24 mouse cellular contexts compared by ENCODE assay signal in genomic region chr10:7630951-7631720, GRCm38 (mm10). TPM values are rescaled to one million over a fixed set of nuclear protein-coding genes. Genes with fewer than 3 reads are reported as not detected.
A peak's percentile ranks its signal among the peaks of the same experiment; 100 is the strongest.
DNase-seq lines count a peak whose midpoint lies in the region; ATAC-seq and TF ChIP-seq lines count a peak whose summit lies in the region.
"Had no signal": no experiment of that assay in that cellular context is flagged by ENCODE, and none has a peak within 500 bp of the region (broad histone marks: within the 10 kb centered on the region; RNA-seq: fewer than 3 reads in every experiment).

No protein-coding gene starts in this region.

- H3K4me2 ChIP-seq in heart, embryonic 14.5 days (ENCODE audit: low read length), result peak overlapping the region; percentile 16; the same call in 1 of the 2 replicates
- no peak overlapping the region for H3K4me2 ChIP-seq in heart, embryonic 11.5 days
- H3K4me2 ChIP-seq: embryonic facial prominence, embryonic 13.5 days; forebrain, embryonic 12.5 days; kidney, embryonic 15.5 days; midbrain, embryonic 15.5 days had no signal

- H3K27ac ChIP-seq in heart, embryonic 14.5 days (replicated peaks in 1 of 2; ENCODE audit: control insufficient read depth in 1 of 2, insufficient read depth in 1 of 2, low read depth in 2 of 2, low read length in 2 of 2), result peak overlapping the region in 1 of 2 experiments; percentile 41; a peak in 1 of 4 replicates
- no peak overlapping the region for H3K27ac ChIP-seq in heart, embryonic 11.5 days (ENCODE audit: low read depth, low read length)
- peak overlapping the region; percentile 75 for H3K27ac ChIP-seq in testis, adult 2 months (ENCODE audit: control insufficient read depth, insufficient read depth, low read depth, low read length)
- H3K27ac ChIP-seq in MEL (ENCODE audit: control insufficient read depth, low read depth, low read length), result no peak overlapping the region
- H3K27ac ChIP-seq: embryonic facial prominence, embryonic 13.5 days; forebrain, embryonic 12.5 days; hindbrain, embryonic 10.5 days; kidney, embryonic 15.5 days; midbrain, embryonic 15.5 days had no signal

- peaks cover 21% of the 10 kb centered on the region for H3K36me3 ChIP-seq in heart, embryonic 14.5 days (ENCODE audit: control insufficient read depth, insufficient read depth, low read length)
- no peaks in the 10 kb centered on the region for H3K36me3 ChIP-seq in heart, embryonic 11.5 days (ENCODE audit: control insufficient read depth, insufficient read depth, low read length)
- peaks cover 2% of the 10 kb centered on the region for H3K36me3 ChIP-seq in testis, adult 2 months (ENCODE audit: control insufficient read depth, insufficient read depth, low read length)
- H3K36me3 ChIP-seq in MEL (ENCODE audit: control insufficient read depth in 1 of 2, insufficient read depth in 2 of 2, low read length in 2 of 2), result peaks cover 0 to 10% of the 10 kb centered on the region in 2 experiments; a peak in 3 of 4 replicates

- no peaks in the 10 kb centered on the region for H3K9me3 ChIP-seq in heart, embryonic 14.5 days (ENCODE audit: control insufficient read depth, low read length)
- H3K9me3 ChIP-seq in heart, embryonic 11.5 days (replicated peaks; ENCODE audit: control insufficient read depth, low read length), result no peaks in the 10 kb centered on the region
- no peaks in the 10 kb centered on the region for H3K9me3 ChIP-seq in MEL (replicated peaks; ENCODE audit: insufficient read depth, low read length)
- H3K9me3 ChIP-seq: embryonic facial prominence, embryonic 13.5 days; forebrain, embryonic 12.5 days; hindbrain, embryonic 10.5 days; kidney, embryonic 15.5 days; midbrain, embryonic 15.5 days had no signal

- H3K9ac ChIP-seq in heart, embryonic 14.5 days (ENCODE audit: low read length), result no peak overlapping the region
- H3K9ac ChIP-seq in heart, embryonic 11.5 days (ENCODE audit: low read depth, low read length), result no peak overlapping the region
- H3K9ac ChIP-seq in MEL (ENCODE audit: control insufficient read depth, low read depth, low read length, poor library complexity, severe bottlenecking), result no peak overlapping the region
- H3K9ac ChIP-seq: embryonic facial prominence, embryonic 13.5 days; forebrain, embryonic 12.5 days; kidney, embryonic 15.5 days; midbrain, embryonic 15.5 days had no signal

- no peak overlapping the region for H3K4me3 ChIP-seq in heart, embryonic 14.5 days (ENCODE audit: control insufficient read depth in 1 of 2, insufficient read depth in 1 of 2, low read depth in 1 of 2, low read length in 2 of 2)
- H3K4me3 ChIP-seq in heart, embryonic 11.5 days (ENCODE audit: low read depth, low read length), result no peak overlapping the region
- peak overlapping the region; percentile 49 for H3K4me3 ChIP-seq in testis, adult 2 months (ENCODE audit: control insufficient read depth, low read depth, low read length)
- H3K4me3 ChIP-seq in MEL (ENCODE audit: control insufficient read depth in 1 of 2, insufficient read depth in 1 of 2, low read depth in 2 of 2, low read length in 2 of 2), result no peak overlapping the region
- H3K4me3 ChIP-seq: embryonic facial prominence, embryonic 13.5 days; erythroblast, embryonic 14.5 days; forebrain, embryonic 12.5 days; gastrocnemius, adult 2 months; hindbrain, embryonic 10.5 days; kidney, embryonic 15.5 days; midbrain, embryonic 15.5 days; myocyte had no signal

- no peak; the same call in 1 of the 2 replicates for TF ChIP-seq POLR2A in testis, adult 2 months (IDR thresholded peaks at IDR 0.05; ENCODE audit: control insufficient read depth, low read depth, low read length)
- TF ChIP-seq POLR2A in MEL (IDR thresholded peaks at IDR 0.05; ENCODE audit: control insufficient read depth in 1 of 2, insufficient read depth in 1 of 2, low read depth in 1 of 2, low read length in 2 of 2, poor library complexity in 1 of 2), result no peak

- no peak for ATAC-seq in heart, embryonic 14.5 days (ENCODE audit: insufficient number of reproducible peaks, insufficient read depth, low FRiP score, low read depth)
- no peak for ATAC-seq in heart, embryonic 11.5 days (replicated peaks; ENCODE audit: insufficient number of reproducible peaks, low FRiP score, low TSS enrichment)
- ATAC-seq: midbrain, embryonic 15.5 days; Patski had no signal

- no peak for TF ChIP-seq EP300 in MEL (IDR thresholded peaks at IDR 0.05; ENCODE audit: low read depth in 1 of 2, low read length in 2 of 2)

- 47% methylated on average over 16 of the region's 16 CpGs for WGBS in heart, embryonic 14.5 days
- WGBS in heart, embryonic 11.5 days (ENCODE audit: insufficient replicate concordance), result 64% methylated on average over 16 of the region's 16 CpGs

- no peaks in the 10 kb centered on the region for H3K79me2 ChIP-seq in MEL (ENCODE audit: control insufficient read depth, insufficient read depth, low read length, poor library complexity)

- no peak for DNase-seq in testis, postnatal 14 days (ENCODE audit: low spot score)
- DNase-seq in MEL (ENCODE audit: low read depth, low spot score), result no peak
- peak; percentile 7 for DNase-seq in induced T-regulatory cell, adult 2 months (ENCODE audit: low read depth)
- no peak for DNase-seq in adrenal gland, postnatal 25 days
- DNase-seq: adrenal gland, adult 2 months; cerebellum, adult 8-10 months; cerebellum, postnatal 36 days; embryo, embryonic 11 days; gastrocnemius, adult 2 months; kidney, adult 11 months; kidney, postnatal 36 days; layer of hippocampus, postnatal 36 days; lung, postnatal 4 days had no signal

- no peak for TF ChIP-seq RAD21 in MEL (IDR thresholded peaks at IDR 0.05; ENCODE audit: low read depth, low read length)

- no peaks in the 10 kb centered on the region for H3K27me3 ChIP-seq in heart, embryonic 14.5 days (ENCODE audit: control insufficient read depth, insufficient read depth, low read length)
- no peaks in the 10 kb centered on the region for H3K27me3 ChIP-seq in heart, embryonic 11.5 days (ENCODE audit: control insufficient read depth, insufficient read depth, low read length)
- no peaks in the 10 kb centered on the region for H3K27me3 ChIP-seq in testis, adult 2 months (ENCODE audit: control insufficient read depth, insufficient read depth, low read length)
- H3K27me3 ChIP-seq in MEL (ENCODE audit: control insufficient read depth in 1 of 2, insufficient read depth in 2 of 2, low read length in 2 of 2), result no peaks in the 10 kb centered on the region
- H3K27me3 ChIP-seq: embryonic facial prominence, embryonic 13.5 days; forebrain, embryonic 12.5 days; kidney, embryonic 15.5 days; midbrain, embryonic 15.5 days; Patski had no signal

- peaks cover 21 to 40% of the 10 kb centered on the region in 2 experiments for H3K4me1 ChIP-seq in heart, embryonic 14.5 days (ENCODE audit: control insufficient read depth in 2 of 2, insufficient read depth in 2 of 2, low read length in 2 of 2)
- H3K4me1 ChIP-seq in heart, embryonic 11.5 days (ENCODE audit: control insufficient read depth, insufficient read depth, low read length), result peaks cover 9% of the 10 kb centered on the region; the same call in 1 of the 2 replicates
- no peaks in the 10 kb centered on the region for H3K4me1 ChIP-seq in testis, adult 2 months (ENCODE audit: control insufficient read depth, insufficient read depth, low read length)
- H3K4me1 ChIP-seq in MEL (ENCODE audit: control insufficient read depth in 1 of 2, insufficient read depth in 2 of 2, low read length in 2 of 2), result no peaks in the 10 kb centered on the region; a peak in 2 of 4 replicates
- H3K4me1 ChIP-seq: embryonic facial prominence, embryonic 13.5 days; forebrain, embryonic 12.5 days; hindbrain, embryonic 10.5 days; kidney, embryonic 15.5 days; midbrain, embryonic 15.5 days had no signal

- no peak for TF ChIP-seq CTCF in testis, adult 2 months (IDR thresholded peaks at IDR 0.05; ENCODE audit: control insufficient read depth, insufficient read depth, insufficient replicate concordance, low read depth, low read length)
- TF ChIP-seq CTCF in MEL (IDR thresholded peaks at IDR 0.05 in 2 of 3, conservative IDR thresholded peaks at IDR 0.05 in 1 of 3; ENCODE audit: control insufficient read depth in 1 of 3, insufficient read depth in 1 of 3, low read depth in 2 of 3, low read length in 3 of 3, poor library complexity in 1 of 3, severe bottlenecking in 1 of 3), result no peak

RNA-seq across cellular contexts. Expression of gene Nup43, which starts 36.2 kb away (rescaled TPM):
- 35.4 and 37.5 TPM in 2 replicates for polyA plus RNA-seq in heart, embryonic 14.5 days (2014; fragmentation: Nextera tagmentation; extraction: Ambion mirVana)
- polyA plus RNA-seq in heart, embryonic 11.5 days (2014; fragmentation: Nextera tagmentation; extraction: Ambion mirVana), result 44.7 and 45.8 TPM in 2 replicates
- 26.0 and 27.5 TPM in 2 replicates for polyA plus RNA-seq in testis, adult 2 months (2012; rRNA removed)
- total RNA-seq in MEL (2012; rRNA removed), result 64.7 and 70.5 TPM in 2 replicates
- 10 to 100 TPM in 1 of 2 experiments, not detected in 1; 52.9 TPM for polyA plus RNA-seq in MEL (2012; ENCODE audit: insufficient read depth in 1 of 2, insufficient read length in 2 of 2, low read depth in 1 of 2, low replicate concordance in 2 of 2, missing spikeins in 1 of 2)
- 12.0 and 14.8 TPM in 2 replicates for total RNA-seq in adrenal gland, postnatal 25 days (2021)

RNA-seq across cellular contexts. Expression of gene Lrp11, which starts 41.5 kb away (rescaled TPM):
- 1.5 and 1.9 TPM in 2 replicates for polyA plus RNA-seq in heart, embryonic 14.5 days (2014; fragmentation: Nextera tagmentation; extraction: Ambion mirVana)
- polyA plus RNA-seq in heart, embryonic 11.5 days (2014; fragmentation: Nextera tagmentation; extraction: Ambion mirVana), result 2.1 and 2.8 TPM in 2 replicates
- polyA plus RNA-seq in testis, adult 2 months (2012; rRNA removed), result 2.9 and 3.1 TPM in 2 replicates
- 0.72 and 0.92 TPM in 2 replicates for total RNA-seq in MEL (2012; rRNA removed)
- polyA plus RNA-seq in MEL (2012; ENCODE audit: insufficient read depth in 1 of 2, insufficient read length in 2 of 2, low read depth in 1 of 2, low replicate concordance in 2 of 2, missing spikeins in 1 of 2), result 1 to 10 TPM in 1 of 2 experiments, not detected in 1; 1.0 TPM
- 16.6 and 19.9 TPM in 2 replicates for total RNA-seq in adrenal gland, postnatal 25 days (2021)
- polyA plus RNA-seq: erythroblast, embryonic 14.5 days had no signal

RNA-seq across cellular contexts. Expression of gene Pcmt1, which starts 49.8 kb away (rescaled TPM):
- polyA plus RNA-seq in heart, embryonic 14.5 days (2014; fragmentation: Nextera tagmentation; extraction: Ambion mirVana), result 130 and 134 TPM in 2 replicates
- 135 and 142 TPM in 2 replicates for polyA plus RNA-seq in heart, embryonic 11.5 days (2014; fragmentation: Nextera tagmentation; extraction: Ambion mirVana)
- polyA plus RNA-seq in testis, adult 2 months (2012; rRNA removed), result 187 and 212 TPM in 2 replicates
- 121 and 123 TPM in 2 replicates for total RNA-seq in MEL (2012; rRNA removed)
- 10 to 100 TPM in 1 of 2 experiments, not detected in 1; 90.7 TPM for polyA plus RNA-seq in MEL (2012; ENCODE audit: insufficient read depth in 1 of 2, insufficient read length in 2 of 2, low read depth in 1 of 2, low replicate concordance in 2 of 2, missing spikeins in 1 of 2)
- total RNA-seq in adrenal gland, postnatal 25 days (2021), result 66.2 and 75.9 TPM in 2 replicates

RNA-seq across cellular contexts. Expression of gene Lats1, which starts 49.9 kb away (rescaled TPM):
- polyA plus RNA-seq in heart, embryonic 14.5 days (2014; fragmentation: Nextera tagmentation; extraction: Ambion mirVana), result 5.3 and 6.0 TPM in 2 replicates
- polyA plus RNA-seq in heart, embryonic 11.5 days (2014; fragmentation: Nextera tagmentation; extraction: Ambion mirVana), result 4.7 and 5.3 TPM in 2 replicates
- polyA plus RNA-seq in testis, adult 2 months (2012; rRNA removed), result 11.8 and 12.9 TPM in 2 replicates
- 11.1 and 12.0 TPM in 2 replicates for total RNA-seq in MEL (2012; rRNA removed)
- polyA plus RNA-seq in MEL (2012; ENCODE audit: insufficient read depth in 1 of 2, insufficient read length in 2 of 2, low read depth in 1 of 2, low replicate concordance in 2 of 2, missing spikeins in 1 of 2), result 10 to 100 TPM; 17.8 to 73.4 TPM
- total RNA-seq in adrenal gland, postnatal 25 days (2021), result 57.5 and 59.5 TPM in 2 replicates
